Mouse (Mus musculus): Measurements from ENCODE around the gene Cfap61.

DNA sequence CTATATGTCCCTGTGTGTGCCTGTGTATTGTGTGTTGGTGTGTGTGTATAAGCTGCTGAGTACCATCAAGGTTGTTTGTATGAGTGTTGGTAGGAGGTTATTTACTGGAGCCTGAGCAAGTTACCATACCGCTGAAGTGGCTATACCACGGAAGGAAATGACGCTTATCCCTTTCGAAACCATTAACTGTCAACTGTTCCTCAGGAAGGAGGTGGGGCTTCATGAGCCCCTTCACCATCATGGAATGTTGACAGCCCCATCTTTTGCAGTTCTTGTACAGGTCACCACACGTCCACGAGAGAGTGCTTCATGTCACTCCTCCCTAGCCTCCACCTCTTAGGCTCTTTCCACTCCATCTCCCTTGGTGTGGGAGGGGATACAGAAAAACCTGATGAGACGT, 263.4 kb downstream of the Cfap61 start:
- TF ChIP-seq CTCF (IDR thresholded peaks at IDR 0.05; ENCODE audit: low read depth): no peak
- TF ChIP-seq EP300 (IDR thresholded peaks at IDR 0.05; ENCODE audit: low read depth): no peak
